Mouse (Mus musculus) spleen, embryonic (tissue): ENCODE measurements around the gene Psmg4.

Experiments used
- CTCF ChIA-PET: fragments of 350-600 bp; sonication (Branson Sonifier 250); formaldehyde crosslinking; loops from one replicate; lab custom pipeline; 2022; lab: Charles Lee

The Psmg4 gene

DNA sequence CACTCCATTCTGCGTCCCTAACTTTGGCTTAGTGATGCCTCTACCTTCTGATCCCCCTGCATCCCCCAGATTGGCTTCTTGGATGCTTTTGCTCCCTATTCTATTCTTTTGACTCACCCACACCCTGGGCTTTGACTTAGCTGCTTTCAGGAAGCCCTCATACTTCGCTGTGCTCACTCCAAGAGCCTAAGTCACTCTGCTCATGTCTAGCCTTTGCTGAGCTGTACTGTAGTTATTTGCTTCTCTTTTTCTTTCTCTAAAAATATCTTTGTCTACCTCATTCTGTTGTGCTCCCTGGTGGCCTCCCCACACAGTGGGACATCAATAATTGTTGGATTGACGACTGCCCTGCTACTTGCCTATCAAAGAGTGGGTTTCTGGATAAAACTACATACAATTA is 14.6 kb upstream of the Psmg4 start:
- CTCF ChIA-PET: interaction anchor here (0.8 kb wide), 1 partner anchor 99 kb away, joined by 5 read pairs; no protein-coding TSS in a partner anchor

GRCm38 (mm10) chr13:34148767-34149392 is 13.9 kb upstream of the Psmg4 start:
- CTCF ChIA-PET: interaction anchor here (0.6 kb wide), 1 partner anchor 220 kb away, joined by 3 read pairs; no protein-coding TSS in a partner anchor

DNA sequence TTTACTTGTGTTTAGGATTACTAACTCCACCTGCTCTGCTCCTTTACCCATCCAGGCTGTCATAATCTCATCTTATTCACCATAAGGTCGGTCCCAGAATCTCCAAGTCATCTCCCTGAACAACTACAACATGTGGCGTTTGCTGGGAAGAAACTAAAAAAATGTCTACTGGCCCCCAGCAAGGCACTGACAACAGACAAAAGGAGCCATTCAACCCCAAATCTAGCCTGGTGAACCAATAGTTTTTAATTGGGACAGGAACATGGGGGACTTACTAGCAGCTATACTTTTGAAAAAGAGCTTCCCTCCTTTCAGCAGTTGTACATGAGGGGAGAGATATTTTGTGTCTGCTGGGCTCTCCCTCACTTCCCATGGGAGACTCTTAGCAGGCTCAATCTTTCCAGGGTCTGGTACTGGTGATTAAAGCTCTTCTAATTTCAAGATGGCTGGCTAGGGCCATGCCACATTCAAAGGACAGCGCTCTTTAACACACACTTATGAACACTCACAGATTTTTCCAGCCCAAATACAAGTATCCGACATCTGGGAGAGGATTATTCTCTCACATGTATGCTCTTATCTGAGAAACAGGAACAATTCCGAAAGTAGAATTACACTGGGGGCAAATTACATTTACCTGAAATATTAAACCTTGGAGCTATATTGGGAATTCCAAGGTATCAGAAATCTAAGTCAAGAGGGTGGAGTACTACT is 13.1 kb upstream of the Psmg4 start:
- CTCF ChIA-PET: interaction anchor here (0.6 kb wide), 1 partner anchor 221 kb away, joined by 3 read pairs; no protein-coding TSS in a partner anchor

- CTCF ChIA-PET: no interaction called here
These were observed 12.3 kb upstream of the Psmg4 start for GRCm38 (mm10) chr13:34150271-34151027.

DNA sequence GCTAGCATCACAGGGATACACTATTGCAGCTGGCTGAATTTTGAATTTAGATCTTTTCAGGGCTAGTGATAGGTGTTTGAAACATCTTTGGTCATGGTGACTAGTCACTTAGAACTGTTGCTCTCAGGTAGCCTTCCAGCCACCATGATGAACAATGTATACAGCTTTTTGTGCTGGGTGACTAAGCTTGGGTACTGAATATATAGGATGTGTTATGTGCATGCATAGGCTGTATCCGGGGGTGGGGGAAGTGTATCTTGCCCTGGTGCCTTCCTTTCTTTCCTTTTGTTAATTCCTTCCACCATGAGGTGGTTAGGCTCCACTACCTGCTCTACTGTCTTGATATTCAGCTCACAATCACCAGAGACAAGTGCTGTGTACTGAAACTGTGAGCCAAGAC is 11.3 kb upstream of the Psmg4 start:
- CTCF ChIA-PET: no interaction called here

- CTCF ChIA-PET: interaction anchor here (0.7 kb wide), 1 partner anchor 109 kb away, joined by 5 read pairs; no protein-coding TSS in a partner anchor
These were observed 10.1 kb upstream of the Psmg4 start for GRCm38 (mm10) chr13:34152695-34153094.

- CTCF ChIA-PET: interaction anchor here (0.9 to 2.1 kb wide), 2 partner anchors 103 to 107 kb away, joined by 3 to 8 read pairs; no protein-coding TSS in a partner anchor
These were observed 9.3 kb upstream of the Psmg4 start for GRCm38 (mm10) chr13:34153254-34154011.

GRCm38 (mm10) chr13:34154217-34154930 is 8.4 kb upstream of the Psmg4 start:
- CTCF ChIA-PET: interaction anchor here (0.9 to 2.1 kb wide), 2 partner anchors 104 to 108 kb away, joined by 3 to 8 read pairs; no protein-coding TSS in a partner anchor

GRCm38 (mm10) chr13:34154931-34155272 is 7.9 kb upstream of the Psmg4 start:
- CTCF ChIA-PET: interaction anchor here (2.1 kb wide), 1 partner anchor 109 kb away, joined by 8 read pairs; no protein-coding TSS in a partner anchor

- CTCF ChIA-PET: no interaction called here
These were observed 6.5 kb upstream of the Psmg4 start for GRCm38 (mm10) chr13:34156133-34156839.

DNA sequence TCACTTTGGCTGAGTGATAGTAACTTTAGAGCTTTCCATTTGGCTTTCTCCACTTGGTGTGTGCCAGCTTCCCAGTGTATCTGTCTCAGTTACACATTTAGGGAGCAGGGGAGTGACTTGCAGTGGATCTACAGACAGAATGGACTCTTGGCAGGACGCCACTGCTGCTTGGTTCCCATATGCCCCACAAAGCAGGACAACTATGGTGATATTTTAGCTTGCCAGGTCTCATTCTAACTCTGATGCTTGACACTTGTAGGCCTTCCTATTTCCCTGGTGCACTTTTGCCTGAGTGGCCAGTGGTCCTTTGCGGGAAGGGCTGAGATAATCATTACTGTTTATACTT is 6.0 kb upstream of the Psmg4 start:
- CTCF ChIA-PET: no interaction called here

DNA sequence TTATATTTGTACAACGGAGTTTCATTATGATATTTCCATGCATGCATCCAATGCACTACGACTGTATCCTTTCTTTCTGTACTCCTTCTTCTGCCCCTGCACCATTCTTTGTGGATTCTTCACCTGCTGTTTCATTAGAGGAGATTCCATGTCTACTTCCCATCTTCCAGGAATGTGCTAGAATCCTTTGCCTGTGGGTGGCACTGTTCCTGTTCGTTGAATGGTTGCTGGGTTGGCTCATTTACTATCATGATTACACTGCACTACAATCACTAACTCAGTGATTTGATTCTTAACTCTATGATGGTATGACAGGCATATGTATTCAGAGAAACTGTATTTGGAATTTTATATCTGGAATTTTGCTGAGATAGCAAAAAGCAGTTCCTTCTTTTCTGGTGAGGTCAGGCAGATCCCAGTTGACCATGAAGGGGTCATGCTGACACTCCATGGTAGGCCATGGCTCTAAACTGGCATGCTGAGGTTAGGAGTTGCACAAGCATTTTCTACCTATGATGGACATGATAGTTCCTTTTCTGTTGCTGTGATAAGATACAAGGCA is 5.1 kb upstream of the Psmg4 start:
- CTCF ChIA-PET: no interaction called here

GRCm38 (mm10) chr13:34159926-34160325 is 2.8 kb upstream of the Psmg4 start:
- CTCF ChIA-PET: no interaction called here

GRCm38 (mm10) chr13:34163304-34163975 is 676 bp downstream of the Psmg4 start:
- CTCF ChIA-PET: interaction anchor here (0.7 to 1.0 kb wide), 2 partner anchors 11 to 114 kb away, joined by 3 read pairs; no protein-coding TSS in a partner anchor

DNA sequence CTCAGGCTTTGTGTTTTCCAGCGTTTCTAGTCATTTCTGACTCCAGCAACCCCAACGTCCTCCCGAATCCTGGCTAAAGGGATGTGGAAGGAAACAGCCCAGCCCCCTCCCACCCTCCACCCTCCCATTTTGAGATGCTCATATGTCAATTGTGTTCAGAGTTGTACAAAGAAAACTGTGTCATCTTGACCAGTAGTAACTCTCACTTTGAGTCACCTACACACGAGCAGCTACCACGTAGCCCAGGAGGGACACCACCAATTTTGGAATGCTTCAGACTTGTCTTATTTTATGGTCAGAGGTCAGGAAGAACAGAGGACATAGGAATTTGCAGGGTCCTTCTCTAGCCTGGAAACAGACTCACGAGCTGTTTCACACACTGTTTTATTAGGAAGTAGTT is 11.3 kb downstream of the Psmg4 start:
- CTCF ChIA-PET: no interaction called here

GRCm38 (mm10) chr13:34181624-34182023 is 18.9 kb downstream of the Psmg4 start:
- CTCF ChIA-PET: no interaction called here

DNA sequence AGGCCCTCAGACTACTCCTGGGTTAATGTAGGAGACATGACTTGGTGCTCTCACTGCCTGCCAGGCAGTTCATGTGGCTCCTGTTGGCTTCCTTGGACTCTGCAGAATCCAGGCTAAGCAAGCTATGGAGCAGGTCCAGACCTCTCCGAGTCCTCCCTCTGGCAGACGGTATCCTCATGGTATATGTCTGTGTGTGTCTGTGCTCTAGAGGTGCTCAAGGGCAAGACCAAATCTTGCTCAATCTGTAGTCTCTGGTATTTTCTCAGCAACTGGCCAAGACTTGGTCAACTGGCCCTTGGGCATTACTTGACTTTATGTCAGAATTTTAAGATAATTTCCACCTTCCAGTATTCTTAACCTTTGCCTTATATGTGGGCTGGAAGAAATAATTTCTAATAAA is 22.6 kb downstream of the Psmg4 start:
- CTCF ChIA-PET: no interaction called here

DNA sequence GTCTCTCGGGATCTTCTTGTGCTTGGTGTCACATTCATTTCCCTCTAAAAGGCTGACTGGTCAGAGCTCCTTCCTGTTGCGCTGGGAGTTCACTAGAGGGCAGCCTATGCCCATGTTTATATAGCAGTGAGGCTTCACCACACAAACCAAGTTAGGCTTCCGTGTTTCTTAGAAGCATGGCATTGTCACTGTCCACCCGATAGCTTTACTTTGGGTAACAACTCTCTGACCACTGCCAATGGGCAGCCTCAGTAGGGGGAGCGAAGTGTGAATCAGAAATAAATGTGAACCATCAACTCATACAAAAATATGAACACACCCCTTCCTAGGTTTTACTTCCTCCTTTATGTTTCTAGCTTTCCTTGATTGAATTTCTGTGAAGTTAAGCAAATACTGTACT is 24.8 kb downstream of the Psmg4 start:
- CTCF ChIA-PET: no interaction called here
